Mouse (Mus musculus) kidney, postnatal 0 days (tissue): ENCODE results near the gene Map4k5. TPM values are rescaled to one million over a fixed set of nuclear protein-coding genes. Genes with fewer than 3 reads are reported as not detected.

ENCODE experiments used
- ATAC-seq: fragments of 200-750 bp; cut with Nextera tagmentation; replicated peaks from 2 replicates; pipeline ENCODE4 v1.8.0; 2017; ENCODE audit warnings: low read depth, moderate number of reproducible peaks, moderate TSS enrichment, moderate library complexity; ENCODE audit not compliant: low FRiP score
- DNase-seq: peaks from one replicate; pipeline ENCODE4 v3.0.0-alpha.2; 2016; ENCODE audit warnings: low spot score
- H3K27ac ChIP-seq: fragments of 300-500 bp; sonication (generic); 2 replicates; pipeline ENCODE4 v1.5.1; 2014; ENCODE audit warnings: mild to moderate bottlenecking
- H3K27me3 ChIP-seq: fragments of 300-500 bp; sonication (generic); 2 replicates; pipeline ENCODE4 v1.6.1; 2014; ENCODE audit warnings: low read length, mixed read lengths; ENCODE audit not compliant: insufficient read depth
- H3K36me3 ChIP-seq: fragments of 300-500 bp; sonication (generic); 2 replicates; pipeline ENCODE4 v1.6.1; 2014; ENCODE audit warnings: low read length, mixed read lengths; ENCODE audit not compliant: insufficient read depth
- H3K4me1 ChIP-seq: fragments of 300-500 bp; sonication (generic); replicated peaks from 2 replicates; pipeline ENCODE4 v1.6.1; 2014; ENCODE audit warnings: antibody characterized with exemption, low read length, mixed read lengths; ENCODE audit not compliant: insufficient read depth
- H3K4me2 ChIP-seq: fragments of 300-500 bp; sonication (generic); 2 replicates; pipeline ENCODE4 v1.6.1; 2014; ENCODE audit warnings: mild to moderate bottlenecking, low read length, moderate library complexity, mixed read lengths
- H3K4me3 ChIP-seq: fragments of 300-500 bp; sonication (generic); replicated peaks from 2 replicates; pipeline ENCODE4 v1.5.1; 2014; ENCODE audit warnings: low read depth, low read length
- H3K9ac ChIP-seq: fragments of 300-500 bp; sonication (generic); 2 replicates; pipeline ENCODE4 v1.6.1; 2014; ENCODE audit warnings: low read depth, low read length
- H3K9me3 ChIP-seq: fragments of 300-500 bp; sonication (generic); replicated peaks from 2 replicates; pipeline ENCODE4 v1.6.1; 2016; ENCODE audit warnings: low read length, inconsistent platforms, mixed read lengths
- CTCF ChIP-seq: IDR thresholded peaks from 2 replicates; pipeline ENCODE4 v1.5.1; 2016; ENCODE audit warnings: antibody characterized with exemption, low read depth, mild to moderate bottlenecking, moderate library complexity
- WGBS: fragments of 180-500 bp; shearing (Covaris S2); extraction: QIAGEN DNeasy Blood & Tissue Kit; methylation state at CpG from one replicate; pipeline ENCODE4 v1.1.7; 2014; 5-methylcytosine and 5-hydroxymethylcytosine counted together
- microRNA counts: library from miRNA; unstranded; fragments of <30 nt; microRNA quantifications from one replicate; lab custom pipeline; 2015
- microRNA-seq: library from miRNA; unstranded; fragments of <30 nt; microRNA quantifications from one replicate; pipeline ENCODE4, GENCODE M21; 2016
- polyA plus RNA-seq: library from polyadenylated mRNA; unstranded; fragments of >200 nt; fragmentation: Nextera tagmentation; extraction: Ambion mirVana; gene quantifications from 2 replicates; pipeline ENCODE4 v1.2.1, GENCODE M21; 2015

Gene Map4k5
- polyA plus RNA-seq, 1 experiment from 2014 or later: 29.1 TPM

GRCm38 (mm10) chr12:69759267-69759885 lies 133.6 kb downstream of the Map4k5 start:
- peak overlapping the region; percentile 82 for H3K27ac ChIP-seq
- ATAC-seq: no peak; the same call in 1 of the 2 replicates
- no peaks in the 10 kb centered on the region for H3K27me3 ChIP-seq
- TF ChIP-seq CTCF: no peak
- 23% methylated on average over 7 of the region's 7 CpGs for WGBS
- DNase-seq: no peak
- H3K4me3 ChIP-seq: no peak overlapping the region
- H3K36me3 ChIP-seq: no peaks in the 10 kb centered on the region
- H3K9me3 ChIP-seq: no peaks in the 10 kb centered on the region
- no peak overlapping the region for H3K9ac ChIP-seq
- peak overlapping the region; percentile 54; the same call in 1 of the 2 replicates for H3K4me2 ChIP-seq
- H3K4me1 ChIP-seq: peaks cover 15% of the 10 kb centered on the region

DNA sequence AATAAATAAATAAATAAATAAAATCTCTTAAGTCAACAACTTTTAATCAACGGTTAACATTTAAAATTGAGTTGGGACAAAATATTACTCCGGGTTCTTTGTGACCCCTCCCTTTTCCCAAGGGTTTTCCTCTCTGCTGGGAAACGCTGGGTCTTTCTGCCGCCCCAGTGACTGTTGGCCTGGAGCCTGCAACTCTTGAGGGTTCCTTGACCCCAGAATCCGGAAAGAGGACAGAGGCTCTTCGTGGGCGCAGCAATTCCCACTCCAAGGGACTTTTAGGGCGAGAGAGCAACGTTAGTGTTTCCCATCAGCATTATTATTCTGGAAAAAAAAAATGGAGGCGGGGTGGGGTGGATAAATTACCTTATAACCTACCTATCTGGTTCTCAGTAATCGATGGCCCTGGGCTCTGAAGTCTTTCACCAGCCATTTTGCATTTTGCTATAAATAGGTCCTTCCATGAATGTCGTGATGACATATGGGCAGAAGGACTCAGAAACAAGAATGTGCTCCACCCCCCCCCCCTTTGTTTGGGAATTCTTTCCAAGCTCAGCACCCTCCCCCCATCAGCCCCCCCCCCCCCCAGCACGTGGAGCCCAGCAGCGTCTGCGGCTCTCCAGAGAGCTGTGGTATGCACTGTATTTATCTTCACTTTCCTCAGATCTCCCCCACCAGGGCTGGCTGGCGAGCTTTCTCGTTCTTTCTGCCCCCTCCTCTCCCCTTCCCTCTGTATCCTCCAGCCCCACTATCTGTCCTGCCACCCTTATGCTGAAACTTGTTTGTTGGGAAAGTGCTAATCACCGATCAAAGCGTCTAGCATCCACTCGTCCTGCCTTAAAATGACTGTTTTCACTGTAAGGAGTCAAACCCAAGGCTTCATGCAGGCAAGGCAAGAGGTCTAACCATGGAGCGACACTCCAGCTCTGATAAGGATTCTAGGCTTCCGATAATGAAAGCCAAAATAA lies 134.5 kb downstream of the Map4k5 start:
- Histone ChIP-seq H3K4me3 (peak overlapping the region; percentile 11; the same call in 1 of the 2 replicates), H3K9ac (0 out of 2 replicates have a peak overlapping the region, but pooled peaks have one; percentile 27), H3K27ac (peak overlapping the region; percentile 85), H3K9me3 (no peaks in the 10 kb centered on the region), H3K4me1 (peaks cover 15% of the 10 kb centered on the region), H3K27me3 (no peaks in the 10 kb centered on the region), H3K36me3 (no peaks in the 10 kb centered on the region), H3K4me2 (peak overlapping the region; percentile 54)
- DNase-seq (peak; percentile 74), ATAC-seq (peak; percentile 37)
- WGBS: 10% methylated on average over 22 of the region's 22 CpGs
- TF ChIP-seq CTCF: no peak

DNA sequence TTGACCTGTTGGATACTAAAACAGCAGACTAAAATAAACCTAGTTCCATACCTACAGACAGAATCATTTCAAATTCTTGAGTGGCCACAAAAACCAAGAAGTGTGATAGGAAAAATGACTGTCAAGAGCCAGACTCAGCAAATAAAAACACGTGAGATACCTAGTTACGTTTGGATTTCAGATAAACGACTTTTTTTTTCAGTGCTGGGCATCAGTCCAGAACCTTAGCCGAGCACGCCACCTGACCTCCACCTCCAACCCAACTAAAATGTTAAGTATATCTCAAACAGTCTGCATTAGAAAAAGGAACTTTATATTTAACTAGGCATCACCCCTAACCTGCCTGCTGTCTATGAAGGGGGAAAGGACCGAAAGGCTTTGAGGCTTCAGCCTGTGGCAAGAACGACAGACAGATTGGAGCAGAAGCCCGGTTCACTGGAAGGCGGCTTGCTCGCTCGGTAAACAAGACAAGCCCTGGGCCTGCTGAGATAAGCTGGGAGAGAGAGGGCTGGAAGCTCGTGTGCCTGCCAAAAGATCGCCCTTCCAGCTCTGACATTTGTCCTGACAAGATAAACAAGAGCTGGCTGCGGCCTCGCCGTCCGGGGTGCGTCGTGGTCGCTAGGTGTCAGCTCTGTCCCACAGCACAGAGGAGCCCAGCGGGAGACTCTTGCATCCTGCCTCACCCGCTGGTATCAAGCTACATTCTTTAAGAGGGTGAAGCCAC lies 135.4 kb downstream of the Map4k5 start:
- no peaks in the 10 kb centered on the region for H3K9me3 ChIP-seq
- H3K36me3 ChIP-seq: no peaks in the 10 kb centered on the region
- peak; percentile 79 for TF ChIP-seq CTCF
- peaks cover 15% of the 10 kb centered on the region for H3K4me1 ChIP-seq
- no peaks in the 10 kb centered on the region for H3K27me3 ChIP-seq
- H3K4me2 ChIP-seq: peak overlapping the region; percentile 54
- DNase-seq (peak; percentile 92), ATAC-seq (peak; percentile 85)
- 7% methylated on average over 22 of the region's 22 CpGs for WGBS
- peak overlapping the region; percentile 85 for H3K27ac ChIP-seq
- peak overlapping the region; percentile 18; the same call in 1 of the 2 replicates for H3K9ac ChIP-seq
- H3K4me3 ChIP-seq: peak overlapping the region; percentile 21; the same call in 1 of the 2 replicates

GRCm38 (mm10) chr12:69756015-69756414 lies 137.0 kb downstream of the Map4k5 start:
- Histone ChIP-seq H3K9ac (no peak overlapping the region), H3K9me3 (no peaks in the 10 kb centered on the region), H3K27ac (no peak overlapping the region), H3K4me3 (no peak overlapping the region), H3K4me1 (peaks cover 14% of the 10 kb centered on the region), H3K36me3 (no peaks in the 10 kb centered on the region), H3K4me2 (no peak overlapping the region), H3K27me3 (no peaks in the 10 kb centered on the region)
- 76% methylated on average over 5 of the region's 5 CpGs for WGBS
- DNase-seq (no peak), ATAC-seq (no peak)
- TF ChIP-seq CTCF: no peak

DNA sequence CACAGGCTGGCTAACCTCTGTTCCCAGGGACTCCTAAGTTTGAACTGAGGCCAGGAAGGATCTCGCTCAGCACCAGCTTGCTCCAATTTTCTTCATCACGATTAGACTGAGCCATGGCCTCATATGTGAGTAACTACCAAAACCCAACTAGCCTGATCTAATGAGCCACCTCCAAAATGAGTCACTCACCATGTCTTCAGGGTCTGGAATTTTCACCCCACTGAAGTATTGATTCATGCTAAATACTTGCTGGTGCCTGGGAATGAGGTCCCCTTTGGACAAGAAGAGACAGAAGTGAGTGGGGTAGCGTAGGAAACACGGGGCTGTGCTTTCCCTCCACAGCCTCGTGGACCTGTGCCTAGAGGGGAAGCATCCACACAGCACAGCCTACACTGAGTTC lies 139.1 kb downstream of the Map4k5 start:
- Histone ChIP-seq H3K9me3 (no peaks in the 10 kb centered on the region), H3K27me3 (no peaks in the 10 kb centered on the region), H3K4me3 (no peak overlapping the region), H3K27ac (no peak overlapping the region), H3K4me2 (no peak overlapping the region), H3K9ac (no peak overlapping the region), H3K4me1 (peaks cover 7% of the 10 kb centered on the region; the same call in 1 of the 2 replicates), H3K36me3 (no peaks in the 10 kb centered on the region)
- no peak for ATAC-seq
- no peak for TF ChIP-seq CTCF
- WGBS: 73% methylated on average over 5 of the region's 5 CpGs
- no peak for DNase-seq

MicroRNAs within 50 kb of the gene (microRNA counts, 519-probe panel; counts per million panel counts)
- 330 counts per million, percentile 68 among the panel's probes with 10 or more counts for microRNA mmu-miR-681 (lab: Ali Mortazavi, UCI)

Small RNA genes lying within 50 kb of the gene (microRNA-seq; reads per million reads assigned to microRNA genes)
- not detected for gene Mir681

Other genes with a start within 250 kb of the Map4k5 start
- 7.1 and 8.4 TPM in 2 replicates for gene Sos2, start 211.3 kb downstream of the Map4k5 start, polyA plus RNA-seq
- gene L2hgdh, start 168.3 kb downstream of the Map4k5 start, polyA plus RNA-seq: 20.0 and 21.1 TPM in 2 replicates
- 29.5 and 32.9 TPM in 2 replicates for gene Atp5s, start 168.2 kb downstream of the Map4k5 start, polyA plus RNA-seq
- gene Cdkl1, start 101.9 kb downstream of the Map4k5 start, polyA plus RNA-seq: 85.5 and 93.2 TPM in 2 replicates
- 3.5 and 5.8 TPM in 2 replicates for gene Atl1, start 586 bp downstream of the Map4k5 start, polyA plus RNA-seq
- 8.5 and 9.8 TPM in 2 replicates for gene Sav1, start 93.8 kb upstream of the Map4k5 start, polyA plus RNA-seq
- gene Nin, start 220.5 kb upstream of the Map4k5 start, polyA plus RNA-seq: 7.6 and 7.9 TPM in 2 replicates